Mouse (Mus musculus): Measurements from ENCODE around the gene Gpr158. TPM values are rescaled to one million over a fixed set of nuclear protein-coding genes. Genes with fewer than 3 reads are reported as not detected.

Gpr158 gene
- polyA plus RNA-seq, 1 experiment from 2014 or later = 0.06 TPM

DNA sequence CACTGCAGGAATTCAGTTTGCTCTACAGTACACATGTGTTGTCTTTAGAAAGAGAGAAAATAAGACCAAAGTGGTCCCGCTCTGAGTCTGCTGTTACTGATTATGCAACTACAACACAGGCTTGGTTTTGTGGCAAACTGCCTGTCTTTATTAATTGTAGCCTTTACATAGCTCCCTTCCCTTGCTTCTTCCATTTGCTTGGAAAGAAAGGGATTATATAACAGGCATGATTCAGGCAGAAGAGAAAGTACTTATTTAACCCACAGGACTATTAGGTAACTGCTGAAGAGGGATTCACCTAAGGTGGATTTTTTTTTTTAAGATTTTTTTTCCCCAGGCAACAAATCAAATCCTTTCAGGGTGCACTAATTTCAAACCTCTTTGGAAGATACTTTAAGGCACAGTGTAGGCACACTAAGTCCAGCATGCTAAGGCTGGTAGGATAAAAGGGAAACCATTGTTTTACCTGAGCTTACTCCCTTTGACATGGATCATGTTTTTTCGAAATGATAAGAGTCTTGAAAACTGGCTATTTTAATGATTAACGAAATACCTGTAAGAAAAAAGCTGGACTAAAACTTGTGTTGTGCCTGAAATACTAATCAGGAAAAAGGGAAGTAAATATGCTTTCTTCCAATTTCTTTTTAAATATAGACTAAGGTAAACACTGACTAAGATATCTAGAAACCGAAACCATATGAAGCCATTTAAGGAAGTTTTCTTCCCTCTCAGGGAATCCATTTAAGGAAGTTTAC, 308.9 kb downstream of the Gpr158 start:
- H3K4me2 ChIP-seq = no peak overlapping the region
- H3K9ac ChIP-seq = no peak overlapping the region
- no peak overlapping the region for H3K27ac ChIP-seq
- no peak overlapping the region for H3K4me3 ChIP-seq (replicated peaks)
- H3K4me1 ChIP-seq = no peaks in the 10 kb centered on the region
- H3K27me3 ChIP-seq (replicated peaks) = no peaks in the 10 kb centered on the region
- 69% methylated on average over 4 of the region's 4 CpGs for WGBS
- no peaks in the 10 kb centered on the region for H3K9me3 ChIP-seq
- H3K36me3 ChIP-seq = no peaks in the 10 kb centered on the region
- ATAC-seq (ENCODE audit: insufficient read depth, low FRiP score, low read depth) = peak; percentile 73

DNA sequence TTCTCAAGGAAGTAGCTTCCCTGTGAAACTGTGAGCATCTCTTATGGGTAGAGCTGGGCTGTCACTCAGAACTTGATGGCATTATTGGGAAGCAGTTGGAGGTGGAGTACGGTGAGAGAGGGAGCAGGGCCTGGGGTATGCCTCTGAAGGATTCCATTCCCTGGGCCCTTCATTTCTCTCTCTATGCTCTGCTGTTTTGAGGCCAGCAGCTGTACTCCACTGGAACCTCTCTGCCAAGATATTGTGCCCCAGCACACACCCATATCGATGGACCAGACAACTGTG, 309.4 kb downstream of the Gpr158 start:
- Histone ChIP-seq H3K36me3 (no peaks in the 10 kb centered on the region), H3K4me1 (no peaks in the 10 kb centered on the region), H3K4me3 (replicated peaks) (no peak overlapping the region), H3K27ac (no peak overlapping the region), H3K9me3 (no peaks in the 10 kb centered on the region), H3K4me2 (no peak overlapping the region), H3K9ac (no peak overlapping the region), H3K27me3 (replicated peaks) (no peaks in the 10 kb centered on the region)
- ATAC-seq (ENCODE audit: insufficient read depth, low FRiP score, low read depth) = 0 out of 2 replicates have a peak, but pooled peaks have one; percentile 27
- WGBS = 64% methylated on average over 2 of the region's 2 CpGs

DNA sequence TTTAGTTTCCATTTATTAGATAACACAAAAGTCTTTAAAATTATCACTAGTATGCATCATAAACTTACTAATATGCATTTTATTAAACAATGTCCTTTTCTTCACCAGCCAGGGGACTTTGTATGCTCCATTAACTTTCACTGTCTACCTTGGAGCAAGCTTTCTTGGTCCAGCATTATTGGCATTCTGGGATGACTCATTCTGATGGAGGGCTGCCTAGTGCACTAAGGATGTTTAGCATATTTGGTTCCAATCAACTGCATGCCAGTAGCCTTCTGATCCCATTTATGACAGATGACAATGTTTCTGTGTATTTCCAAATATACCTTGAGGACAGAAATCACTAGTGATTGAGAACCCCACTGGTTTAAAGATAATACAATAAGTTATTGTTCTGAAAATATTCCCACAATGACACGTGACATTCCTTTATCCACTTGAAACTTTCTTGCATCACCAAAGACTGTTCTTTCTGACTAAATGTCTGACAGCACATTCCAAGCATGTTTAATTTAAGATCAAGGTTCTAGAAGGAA, 313.5 kb downstream of the Gpr158 start:
- no peaks in the 10 kb centered on the region for H3K9me3 ChIP-seq
- H3K4me1 ChIP-seq = no peaks in the 10 kb centered on the region
- H3K27ac ChIP-seq = no peak overlapping the region
- H3K4me3 ChIP-seq (replicated peaks) = no peak overlapping the region
- no peaks in the 10 kb centered on the region for H3K27me3 ChIP-seq (replicated peaks)
- no peak overlapping the region for H3K9ac ChIP-seq
- H3K4me2 ChIP-seq = no peak overlapping the region
- 72% methylated on average over 1 of the region's 1 CpGs for whole genome bisulfite sequencing
- no peaks in the 10 kb centered on the region for H3K36me3 ChIP-seq
- ATAC-seq (ENCODE audit: insufficient read depth, low FRiP score, low read depth) = no peak

DNA sequence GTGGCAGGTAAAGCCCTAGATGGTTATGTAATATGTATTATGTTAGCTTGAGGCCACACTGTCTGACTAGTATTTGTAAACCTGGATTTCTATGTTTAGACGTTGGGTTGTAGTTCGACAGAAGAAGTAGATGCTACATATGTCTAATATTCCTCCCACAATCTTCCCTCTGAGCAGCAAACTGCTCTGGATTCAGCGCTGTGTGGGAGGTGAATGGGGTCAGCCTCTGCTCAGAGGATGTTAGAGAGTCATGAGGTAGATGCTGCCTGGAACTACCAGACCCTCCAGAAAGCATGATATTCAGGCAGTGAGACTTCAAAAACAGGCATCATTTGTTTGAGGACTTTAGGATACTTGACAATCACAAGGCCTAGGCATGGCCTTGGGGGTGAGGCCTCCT, 317.4 kb downstream of the Gpr158 start:
- Histone ChIP-seq H3K36me3 (no peaks in the 10 kb centered on the region), H3K27ac (no peak overlapping the region), H3K4me1 (no peaks in the 10 kb centered on the region), H3K9ac (no peak overlapping the region), H3K27me3 (replicated peaks) (no peaks in the 10 kb centered on the region), H3K9me3 (no peaks in the 10 kb centered on the region), H3K4me2 (no peak overlapping the region), H3K4me3 (replicated peaks) (no peak overlapping the region)
- 81% methylated on average over 3 of the region's 3 CpGs for WGBS
- ATAC-seq (ENCODE audit: insufficient read depth, low FRiP score, low read depth) = no peak

- Histone ChIP-seq H3K36me3 (no peaks in the 10 kb centered on the region), H3K27ac (no peak overlapping the region), H3K4me1 (no peaks in the 10 kb centered on the region), H3K4me2 (no peak overlapping the region), H3K9ac (no peak overlapping the region), H3K27me3 (replicated peaks) (no peaks in the 10 kb centered on the region), H3K4me3 (replicated peaks) (no peak overlapping the region), H3K9me3 (no peaks in the 10 kb centered on the region)
- ATAC-seq (ENCODE audit: insufficient read depth, low FRiP score, low read depth) = no peak
- WGBS = 79% methylated on average over 9 of the region's 9 CpGs
Measured at GRCm38 (mm10) chr2:21693128-21693527, 325.8 kb downstream of the Gpr158 start.

- H3K4me2 ChIP-seq = no peak overlapping the region
- WGBS = 46% methylated on average over 5 of the region's 5 CpGs
- H3K27ac ChIP-seq = no peak overlapping the region
- no peak overlapping the region for H3K9ac ChIP-seq
- no peaks in the 10 kb centered on the region for H3K4me1 ChIP-seq
- H3K36me3 ChIP-seq = no peaks in the 10 kb centered on the region
- H3K27me3 ChIP-seq (replicated peaks) = no peaks in the 10 kb centered on the region
- H3K4me3 ChIP-seq (replicated peaks) = no peak overlapping the region
- no peak for ATAC-seq (ENCODE audit: insufficient read depth, low FRiP score, low read depth)
- H3K9me3 ChIP-seq = no peaks in the 10 kb centered on the region
Measured at GRCm38 (mm10) chr2:21693807-21694594, 326.7 kb downstream of the Gpr158 start.

- Histone ChIP-seq H3K27ac (no peak overlapping the region), H3K36me3 (no peaks in the 10 kb centered on the region), H3K27me3 (replicated peaks) (no peaks in the 10 kb centered on the region), H3K9me3 (no peaks in the 10 kb centered on the region), H3K4me1 (no peaks in the 10 kb centered on the region), H3K4me3 (replicated peaks) (no peak overlapping the region), H3K9ac (no peak overlapping the region), H3K4me2 (no peak overlapping the region)
- 91% methylated on average over 4 of the region's 4 CpGs for WGBS
- no peak for ATAC-seq (ENCODE audit: insufficient read depth, low FRiP score, low read depth)
Measured at GRCm38 (mm10) chr2:21728075-21728474, 360.7 kb downstream of the Gpr158 start.

GRCm38 (mm10) chr2:21783721-21784120, 416.4 kb downstream of the Gpr158 start:
- H3K4me3 ChIP-seq (replicated peaks) = no peak overlapping the region
- H3K27ac ChIP-seq = no peak overlapping the region
- ATAC-seq (ENCODE audit: insufficient read depth, low FRiP score, low read depth) = no peak
- no peaks in the 10 kb centered on the region for H3K9me3 ChIP-seq
- no peaks in the 10 kb centered on the region for H3K4me1 ChIP-seq
- H3K4me2 ChIP-seq = no peak overlapping the region
- WGBS = 87% methylated on average over 2 of the region's 2 CpGs
- H3K36me3 ChIP-seq = no peaks in the 10 kb centered on the region
- H3K9ac ChIP-seq = no peak overlapping the region
- H3K27me3 ChIP-seq (replicated peaks) = no peaks in the 10 kb centered on the region

- H3K9ac ChIP-seq = no peak overlapping the region
- H3K27ac ChIP-seq = no peak overlapping the region
- ATAC-seq (ENCODE audit: insufficient read depth, low FRiP score, low read depth) = no peak
- H3K4me2 ChIP-seq = no peak overlapping the region
- H3K36me3 ChIP-seq = no peaks in the 10 kb centered on the region
- 73% methylated on average over 2 of the region's 2 CpGs for WGBS
- H3K27me3 ChIP-seq (replicated peaks) = no peaks in the 10 kb centered on the region
- no peaks in the 10 kb centered on the region for H3K9me3 ChIP-seq
- no peaks in the 10 kb centered on the region for H3K4me1 ChIP-seq
- H3K4me3 ChIP-seq (replicated peaks) = no peak overlapping the region
Measured at GRCm38 (mm10) chr2:21793156-21793555, 425.8 kb downstream of the Gpr158 start.

DNA sequence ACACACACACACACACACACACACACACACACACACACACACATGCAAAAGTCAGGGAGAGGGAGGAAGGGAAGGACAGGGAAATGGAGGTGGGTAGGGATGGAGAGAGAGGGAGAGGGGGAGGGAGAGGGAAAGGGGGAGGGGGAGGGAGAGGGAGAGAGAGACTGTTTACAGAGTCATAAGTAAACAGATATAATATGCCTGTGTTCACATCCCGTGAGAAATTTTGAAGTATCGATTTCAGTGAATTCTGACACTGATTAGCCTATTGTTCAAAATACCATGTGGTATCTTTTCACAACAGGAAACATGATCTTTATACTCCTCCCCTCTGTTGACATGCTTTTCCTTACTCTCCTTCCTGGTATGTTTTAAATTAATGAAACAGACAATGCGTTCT, 432.3 kb downstream of the Gpr158 start:
- H3K27me3 ChIP-seq (replicated peaks) = no peaks in the 10 kb centered on the region
- H3K9me3 ChIP-seq = no peaks in the 10 kb centered on the region
- no peak overlapping the region for H3K9ac ChIP-seq
- no peaks in the 10 kb centered on the region for H3K4me1 ChIP-seq
- WGBS = 47% methylated on average over 3 of the region's 3 CpGs
- no peak for ATAC-seq (ENCODE audit: insufficient read depth, low FRiP score, low read depth)
- H3K36me3 ChIP-seq = no peaks in the 10 kb centered on the region
- H3K4me2 ChIP-seq = no peak overlapping the region
- no peak overlapping the region for H3K4me3 ChIP-seq (replicated peaks)
- no peak overlapping the region for H3K27ac ChIP-seq

DNA sequence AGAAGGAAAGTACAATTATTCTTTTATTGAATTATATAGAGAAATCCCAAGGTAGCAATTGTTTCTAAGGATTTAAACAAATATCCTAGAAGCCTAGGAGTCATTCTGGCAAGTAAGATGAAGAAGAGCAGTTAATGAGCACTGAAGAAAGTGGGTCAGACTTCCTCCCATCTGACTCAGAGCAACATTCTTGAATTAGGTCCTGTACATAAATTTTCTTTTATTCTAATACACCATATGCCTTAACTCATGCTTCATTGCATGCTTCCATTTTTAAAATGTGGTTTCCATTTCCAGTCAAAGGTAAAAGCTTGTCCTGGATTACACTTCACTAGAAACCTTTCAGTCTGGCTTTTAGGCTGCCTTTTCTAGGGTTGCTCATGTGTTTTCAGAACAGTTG, 432.7 kb downstream of the Gpr158 start:
- H3K4me2 ChIP-seq = no peak overlapping the region
- no peak for ATAC-seq (ENCODE audit: insufficient read depth, low FRiP score, low read depth)

GRCm38 (mm10) chr2:21808510-21808909, 441.2 kb downstream of the Gpr158 start:
- Histone ChIP-seq H3K9ac (no peak overlapping the region), H3K4me3 (replicated peaks) (no peak overlapping the region), H3K36me3 (no peaks in the 10 kb centered on the region), H3K4me2 (no peak overlapping the region), H3K27ac (no peak overlapping the region), H3K4me1 (no peaks in the 10 kb centered on the region), H3K27me3 (replicated peaks) (no peaks in the 10 kb centered on the region), H3K9me3 (no peaks in the 10 kb centered on the region)
- ATAC-seq (ENCODE audit: insufficient read depth, low FRiP score, low read depth) = no peak
- 64% methylated on average over 2 of the region's 2 CpGs for WGBS

More for the DNA sequence above, 432.7 kb downstream of the Gpr158 start:
- Histone ChIP-seq H3K9ac (no peak overlapping the region), H3K36me3 (no peaks in the 10 kb centered on the region), H3K27me3 (replicated peaks) (no peaks in the 10 kb centered on the region), H3K4me1 (no peaks in the 10 kb centered on the region), H3K4me3 (replicated peaks) (no peak overlapping the region), H3K27ac (no peak overlapping the region), H3K9me3 (no peaks in the 10 kb centered on the region)

All from stomach, embryonic 15.5 days (tissue).